Mouse (Mus musculus): Measurements from ENCODE around the gene Rfesd.

DNA sequence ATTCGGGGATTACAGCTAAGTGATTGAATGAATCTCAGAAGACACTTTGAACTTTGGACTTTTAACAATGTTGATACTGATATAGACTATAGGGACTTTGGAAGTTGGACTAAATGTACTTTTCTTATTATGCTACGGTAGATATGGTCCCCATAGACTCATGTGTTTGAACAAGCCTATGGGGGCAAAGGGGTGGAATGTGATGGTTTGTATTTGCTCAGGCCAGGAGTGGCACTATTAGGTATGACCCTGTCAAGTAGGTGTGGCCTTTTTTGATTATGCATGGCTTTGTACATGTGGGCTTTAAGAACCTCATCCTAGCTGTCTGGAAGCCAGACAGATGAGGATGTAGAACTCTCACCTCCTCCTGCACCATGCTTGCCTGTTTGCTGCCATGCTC is 44.0 kb downstream of the Rfesd start:
- TF ChIP-seq GATA1 (IDR thresholded peaks at IDR 0.05; ENCODE audit: low read length): no peak
- no peak for TF ChIP-seq TAL1 (IDR thresholded peaks at IDR 0.05; ENCODE audit: low read length)
